ENCODE assay signal across 1 mouse cellular context in the genomic region with DNA sequence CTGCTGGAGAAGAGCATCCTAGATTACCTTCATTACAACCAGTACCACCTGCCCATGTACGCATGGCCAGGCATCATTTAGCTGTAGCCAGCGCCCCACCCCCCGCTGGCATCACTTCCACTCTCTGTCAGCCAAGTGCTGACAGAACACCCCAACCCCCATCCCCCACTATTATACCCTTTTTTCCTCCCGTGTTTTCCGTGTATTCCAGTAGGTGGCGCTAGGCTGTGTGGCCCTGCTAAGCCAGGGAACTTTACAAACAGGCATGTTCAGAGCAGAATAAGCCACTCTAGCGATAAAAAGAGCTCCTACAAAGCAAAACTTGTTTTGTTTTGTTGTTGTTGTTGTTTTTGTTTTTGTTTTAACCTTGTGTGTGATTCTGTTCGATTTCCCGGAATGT.
A peak's percentile ranks its signal among the peaks of the same experiment; 100 is the strongest.
TF ChIP-seq lines count a peak whose summit lies in the region.

No protein-coding gene starts in this region.

TF ChIP-seq in MEL, 35 proteins besides CTCF, POLR2A, EP300 and RAD21 (continued from another document):
- TF ChIP-seq KAT2A (conservative IDR thresholded peaks at IDR 0.05; ENCODE audit: low read depth, low read length) (no peak), JUND (IDR thresholded peaks at IDR 0.05; ENCODE audit: low read depth, low read length) (no peak), ZKSCAN1 (IDR thresholded peaks at IDR 0.05; ENCODE audit: low read depth, low read length) (peak; percentile 8; the same call in 1 of the 2 replicates), MXI1 (IDR thresholded peaks at IDR 0.05; ENCODE audit: low read depth, low read length) (peak; percentile 69; the same call in 1 of the 2 replicates)
